Mouse (Mus musculus) C2C12 (cell line): ENCODE measurements around the gene Aoc1. TPM values are rescaled to one million over a fixed set of nuclear protein-coding genes. Genes with fewer than 3 reads are reported as not detected.
A peak's percentile ranks its signal among the peaks of the same experiment; 100 is the strongest.

ENCODE experiments used
- H3K27me3 ChIP-seq: one replicate; pipeline ENCODE4 v1.6.1; 2011; ENCODE audit not compliant: control insufficient read depth, insufficient read depth, insufficient read length
- H3K36me3 ChIP-seq: one replicate; pipeline ENCODE4 v1.6.1; 2011; ENCODE audit not compliant: control insufficient read depth, insufficient read depth
- H3K4me3 ChIP-seq: one replicate; pipeline ENCODE4 v1.5.1; 2011; ENCODE audit warnings: mild to moderate bottlenecking, control low read depth; ENCODE audit not compliant: poor library complexity, insufficient read depth, severe bottlenecking
- H3K79me2 ChIP-seq: one replicate; pipeline ENCODE4 v1.6.1; 2011; ENCODE audit not compliant: control insufficient read depth, insufficient read depth
- H3K79me3 ChIP-seq: one replicate; pipeline ENCODE4 v1.6.1; 2011; ENCODE audit warnings: low read depth, control low read depth
- H3ac ChIP-seq: one replicate; pipeline ENCODE3; 2011; ENCODE audit warnings: low read depth; ENCODE audit not compliant: control insufficient read depth, insufficient read length
- CEBPB ChIP-seq: IDR thresholded peaks from one replicate; pipeline ENCODE4 v1.6.1; 2011; ENCODE audit warnings: low read depth, mild to moderate bottlenecking, control low read depth, moderate library complexity
- CTCF ChIP-seq: IDR thresholded peaks from one replicate; pipeline ENCODE4 v1.5.1; 2011; ENCODE audit not compliant: control insufficient read depth, insufficient read depth, insufficient read length
- FOSL1 ChIP-seq: IDR thresholded peaks from one replicate; pipeline ENCODE4 v1.8.0; 2011; ENCODE audit warnings: mild to moderate bottlenecking, low read length; ENCODE audit not compliant: poor library complexity, insufficient read depth, severe bottlenecking
- MAX ChIP-seq: IDR thresholded peaks from one replicate; pipeline ENCODE4 v1.6.1; 2011; ENCODE audit warnings: mild to moderate bottlenecking, control low read depth
- MYOD1 ChIP-seq: IDR thresholded peaks from one replicate; pipeline ENCODE4 v1.6.1; 2011; ENCODE audit warnings: low read depth; ENCODE audit not compliant: control insufficient read depth, insufficient read length
- MYOG ChIP-seq: IDR thresholded peaks from one replicate; pipeline ENCODE4 v1.6.1; 2011; ENCODE audit not compliant: control insufficient read depth, insufficient read length; ENCODE audit errors: extremely low read depth
- USF1 ChIP-seq: IDR thresholded peaks from one replicate; pipeline ENCODE4 v1.6.1; 2011; ENCODE audit warnings: low read depth, mild to moderate bottlenecking, control low read depth, moderate library complexity
- long read RNA-seq, 2 experiments: library from polyadenylated mRNA; unstranded; transcript quantifications; one replicate each; pipeline ENCODE4 v2.0.0; 2019 to 2020
- polyA plus RNA-seq: library from polyadenylated mRNA; unstranded; fragments of >200 nt; fragmentation: generic; extraction: Trizol; gene quantifications from one replicate; pipeline ENCODE4 v1.2.1, GENCODE M21; 2012; ENCODE audit warnings: missing spikeins

The Aoc1 gene
- not detected for polyA plus RNA-seq
- long read RNA-seq, experiment 1, result 0 reads
- long read RNA-seq, experiment 2, result 0 reads

DNA sequence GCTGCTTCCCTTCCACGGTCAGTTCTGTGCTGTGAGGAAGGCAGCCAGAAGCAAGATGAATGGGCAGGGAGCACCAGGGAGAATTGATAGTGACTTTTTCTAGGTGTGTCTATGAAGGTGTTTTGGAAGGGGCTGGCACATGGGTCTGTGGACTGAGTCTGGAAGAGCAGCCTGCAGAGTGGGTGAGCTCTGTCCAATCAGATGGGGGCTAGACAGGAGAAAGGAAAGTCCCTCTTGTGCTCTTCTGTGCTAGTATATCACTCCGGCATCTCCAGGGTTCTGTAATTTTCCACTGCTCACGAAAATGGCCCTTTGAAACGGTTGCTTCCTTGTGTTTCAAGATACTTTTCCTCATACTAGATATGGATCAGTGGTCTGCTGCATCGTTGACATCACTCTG, at the start of gene Aoc1:
Gene Aoc1, plus strand, starts transcription at position 301 of the 400 bp plus-strand sequence.
- Histone ChIP-seq H3K36me3 (no peaks in the 10 kb centered on the region), H3ac (no peak within 1 kb of the TSS), H3K79me2 (no peaks in the 10 kb centered on the region), H3K4me3 (no peak within 1 kb of the TSS), H3K79me3 (no peaks in the 10 kb centered on the region), H3K27me3 (no peaks in the 10 kb centered on the region)
- no peak for TF ChIP-seq MYOG
- TF ChIP-seq MYOD1, result no peak
- TF ChIP-seq CTCF, result no peak
- no peak for TF ChIP-seq MAX
- no peak for TF ChIP-seq CEBPB
- TF ChIP-seq USF1, result no peak
- no peak for TF ChIP-seq FOSL1

DNA sequence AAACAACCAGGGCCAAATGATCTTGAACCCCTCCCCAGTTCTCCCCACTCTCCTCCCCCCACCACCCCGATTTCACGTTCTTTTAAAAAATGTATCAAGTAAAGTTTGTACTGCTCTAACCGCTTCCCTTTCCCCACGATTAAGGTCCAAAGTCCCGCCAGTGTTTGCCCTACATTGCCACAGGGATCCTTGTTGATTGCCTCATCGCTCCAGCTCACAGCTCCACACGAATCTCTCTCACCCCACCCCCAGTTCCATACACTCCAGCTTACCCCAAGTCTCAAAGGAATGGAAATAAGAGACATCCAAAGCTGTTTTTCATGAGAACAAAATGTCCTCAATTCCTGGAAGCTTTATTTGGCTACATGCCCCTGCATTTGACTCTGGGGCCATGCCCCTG, 47.7 kb upstream of the Aoc1 start:
- Histone ChIP-seq H3ac (no peak overlapping the region), H3K79me2 (no peaks in the 10 kb centered on the region), H3K36me3 (no peaks in the 10 kb centered on the region), H3K79me3 (no peaks in the 10 kb centered on the region), H3K27me3 (no peaks in the 10 kb centered on the region), H3K4me3 (no peak overlapping the region)
- TF ChIP-seq MAX, result no peak
- TF ChIP-seq USF1, result no peak
- no peak for TF ChIP-seq FOSL1
- TF ChIP-seq CEBPB, result no peak
- TF ChIP-seq MYOG, result no peak
- TF ChIP-seq CTCF, result no peak
- TF ChIP-seq MYOD1, result no peak

DNA sequence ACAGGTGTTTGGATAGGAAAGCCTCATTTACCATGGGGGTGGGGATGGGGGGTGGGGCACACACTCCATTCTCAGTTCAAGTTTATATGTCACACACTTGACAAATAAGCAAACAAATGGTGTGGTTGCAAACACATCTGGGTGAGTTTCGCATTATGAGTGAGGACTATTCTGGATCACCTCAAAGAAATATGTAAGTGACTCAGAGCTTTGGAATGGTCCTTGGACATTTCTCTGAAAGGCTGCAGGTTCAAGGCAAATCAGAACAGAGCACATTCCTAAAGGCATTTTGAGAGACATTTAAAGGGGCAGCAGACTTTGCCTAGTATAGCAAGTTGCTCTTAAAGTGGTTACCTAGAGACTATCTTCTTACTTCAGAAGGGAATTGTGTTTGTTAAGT, 43.7 kb upstream of the Aoc1 start:
- Histone ChIP-seq H3K36me3 (no peaks in the 10 kb centered on the region), H3K79me3 (no peaks in the 10 kb centered on the region), H3ac (no peak overlapping the region), H3K27me3 (no peaks in the 10 kb centered on the region), H3K79me2 (no peaks in the 10 kb centered on the region), H3K4me3 (no peak overlapping the region)
- TF ChIP-seq CEBPB (no peak), FOSL1 (no peak), MAX (no peak), MYOD1 (no peak), CTCF (no peak), MYOG (no peak), USF1 (no peak)

DNA sequence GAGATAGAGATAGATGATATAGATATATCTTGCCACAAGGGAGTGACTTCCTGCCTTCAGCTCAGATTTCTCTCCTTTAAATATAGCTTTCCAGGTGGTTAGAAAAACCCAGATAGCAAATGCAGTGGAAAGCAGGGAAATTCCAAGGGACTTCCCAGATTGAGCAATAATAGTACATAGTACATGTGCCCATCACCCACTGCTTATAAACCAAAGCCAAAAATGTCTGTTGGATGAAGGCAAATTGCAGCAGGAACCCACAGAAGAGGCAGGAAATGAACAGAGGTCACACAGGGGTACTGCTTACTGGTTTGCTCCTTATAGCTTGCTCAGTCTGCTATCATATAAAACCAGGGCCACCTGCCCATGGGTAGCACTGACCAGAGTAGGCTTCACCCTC, 43.0 kb upstream of the Aoc1 start:
- Histone ChIP-seq H3K36me3 (peaks cover 2% of the 10 kb centered on the region), H3ac (no peak overlapping the region), H3K4me3 (no peak overlapping the region), H3K79me3 (no peaks in the 10 kb centered on the region), H3K79me2 (no peaks in the 10 kb centered on the region), H3K27me3 (no peaks in the 10 kb centered on the region)
- TF ChIP-seq CEBPB, result peak; percentile 93
- TF ChIP-seq MAX, result no peak

DNA sequence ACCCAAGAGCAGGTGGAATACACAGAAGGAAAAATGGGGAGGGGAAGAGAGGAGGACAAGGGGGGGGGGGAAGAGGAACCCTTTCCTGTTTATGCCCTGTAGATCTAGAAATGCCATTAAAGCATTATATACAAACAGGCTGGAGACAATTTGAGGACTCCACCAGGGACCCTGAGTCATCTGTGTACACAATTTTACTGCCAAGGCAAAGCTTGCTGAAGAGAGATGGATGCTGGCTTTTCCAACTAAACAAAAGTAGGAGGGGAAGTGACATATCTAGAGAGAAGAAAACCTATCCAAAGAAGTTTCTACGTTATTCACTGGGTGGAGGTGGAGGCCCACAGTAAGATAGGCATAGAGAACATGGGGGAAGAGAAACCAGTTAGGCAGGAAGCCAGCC, 42.5 kb upstream of the Aoc1 start:
- TF ChIP-seq CTCF, result no peak
- H3K79me2 ChIP-seq, result no peaks in the 10 kb centered on the region
- H3ac ChIP-seq, result no peak overlapping the region

DNA sequence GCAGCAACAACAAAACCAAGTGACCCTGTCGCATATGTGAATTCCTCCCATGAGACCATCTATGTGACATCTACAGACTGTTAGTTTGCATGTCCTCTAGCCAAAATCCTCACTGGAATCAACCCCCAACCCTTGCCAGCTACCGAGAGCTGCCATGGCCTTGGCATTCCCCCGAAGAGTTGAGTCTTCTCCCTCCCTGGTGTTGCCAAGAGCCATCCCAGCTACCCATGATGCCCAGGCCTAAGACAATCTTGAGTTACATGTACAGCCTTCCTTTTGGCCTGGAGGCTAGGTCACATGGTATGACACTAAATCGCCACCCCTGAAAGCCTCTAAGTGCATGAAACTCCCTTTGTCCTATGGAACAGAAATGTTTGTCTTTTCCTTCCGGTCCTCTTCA, 41.6 kb upstream of the Aoc1 start:
- no peak overlapping the region for H3K4me3 ChIP-seq
- H3K27me3 ChIP-seq, result no peaks in the 10 kb centered on the region
- H3ac ChIP-seq, result no peak overlapping the region
- TF ChIP-seq USF1, result no peak
- TF ChIP-seq FOSL1, result no peak
- no peak for TF ChIP-seq CTCF
- no peak for TF ChIP-seq MAX
- TF ChIP-seq CEBPB, result no peak
- TF ChIP-seq MYOG, result no peak
- no peak for TF ChIP-seq MYOD1
- H3K79me3 ChIP-seq, result no peaks in the 10 kb centered on the region
- H3K36me3 ChIP-seq, result peaks cover 4% of the 10 kb centered on the region
- no peaks in the 10 kb centered on the region for H3K79me2 ChIP-seq

More for the DNA sequence above, 42.5 kb upstream of the Aoc1 start:
- peaks cover 4% of the 10 kb centered on the region for H3K36me3 ChIP-seq
- no peaks in the 10 kb centered on the region for H3K27me3 ChIP-seq
- H3K79me3 ChIP-seq, result no peaks in the 10 kb centered on the region
- H3K4me3 ChIP-seq, result no peak overlapping the region
